ENCODE assay signal across 14 mouse cellular contexts in genomic region chr7:139476700-139477099, GRCm38 (mm10).
DNase-seq lines count a peak whose midpoint lies in the region; ATAC-seq lines count a peak whose summit lies in the region.
"Had no signal": no experiment of that assay in that cellular context is flagged by ENCODE, and none has a peak within 500 bp of the region (broad histone marks: within the 10 kb centered on the region; RNA-seq: fewer than 3 reads in every experiment).

No protein-coding gene starts in this region.

- peak; percentile 22 for DNase-seq in 416B (ENCODE audit: low read depth)
- DNase-seq in lung, postnatal 4 days = no peak
- no peak for DNase-seq in retina, embryonic 14.5 days (ENCODE audit: low spot score)
- DNase-seq: adrenal gland, adult 2 months; adrenal gland, postnatal 10 days; adrenal gland, postnatal 25 days; cerebellum, adult 11-12 months; cerebellum, adult 9-10 months; cerebellum, postnatal 10 days; embryo, embryonic 11 days had no signal

- peak; percentile 52 for ATAC-seq in granulocyte monocyte progenitor cell, adult 5-6 weeks (replicated peaks; ENCODE audit: poor library complexity, severe bottlenecking)
- ATAC-seq in megakaryocyte progenitor cell, adult 5-6 weeks (replicated peaks; ENCODE audit: poor library complexity) = peak; percentile 18; the same call in 1 of the 2 replicates
- ATAC-seq: forebrain, embryonic 14.5 days; forebrain, embryonic 16.5 days had no signal
